Mouse (Mus musculus): ENCODE results near the gene Cacnb4.

DNA sequence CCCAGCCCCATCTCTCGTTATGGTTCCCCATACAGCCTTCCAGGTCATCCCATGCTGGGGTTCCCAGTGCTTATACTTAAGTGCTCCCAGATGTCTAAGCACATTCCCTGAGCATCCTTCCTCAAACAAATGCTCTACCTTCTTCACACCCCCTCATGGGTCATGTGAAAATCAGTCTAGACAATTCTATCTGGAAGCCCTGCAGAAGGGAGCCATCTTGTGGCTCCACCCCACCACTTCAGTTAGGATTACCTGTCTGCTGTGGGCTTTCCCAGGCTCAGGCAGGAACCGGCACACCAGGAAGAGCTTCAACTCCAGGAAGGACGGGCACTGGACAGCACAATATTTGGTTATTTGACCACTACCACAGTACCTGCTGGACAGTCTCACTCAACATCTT is 101.7 kb downstream of the Cacnb4 start:
- TF ChIP-seq POLR2A (IDR thresholded peaks at IDR 0.05; ENCODE audit: insufficient read depth, low read length), result no peak
- no peak for TF ChIP-seq CTCF (IDR thresholded peaks at IDR 0.05; ENCODE audit: low read depth, low read length)

Data from ES-Bruce4 (cell line).